Mouse (Mus musculus) liver, embryonic 14.5 days (tissue): ENCODE data around the gene Ehf. TPM values are rescaled to one million over a fixed set of nuclear protein-coding genes. Genes with fewer than 3 reads are reported as not detected.

Experiments used
- ATAC-seq: fragments of 200-750 bp; cut with Nextera tagmentation; 2 replicates; pipeline ENCODE4 v1.8.0; 2017; ENCODE audit warnings: moderate number of reproducible peaks, mild to moderate bottlenecking, moderate library complexity; ENCODE audit not compliant: insufficient read depth
- DNase-seq, 3 experiments: peaks; one replicate each; pipeline ENCODE4 v3.0.0-alpha.2; 2012 to 2013; ENCODE audit warnings: low read depth in 3 of 3, low spot score in 3 of 3
- H3K27ac ChIP-seq: fragments of 300-500 bp; sonication (generic); 2 replicates; pipeline ENCODE4 v1.5.1; 2014; ENCODE audit warnings: moderate library complexity, mild to moderate bottlenecking, control low read depth, inconsistent platforms
- H3K27me3 ChIP-seq: fragments of 300-500 bp; sonication (generic); 2 replicates; pipeline ENCODE4 v1.6.1; 2014; ENCODE audit warnings: mild to moderate bottlenecking, low read length, moderate library complexity; ENCODE audit not compliant: control insufficient read depth, insufficient read depth
- H3K36me3 ChIP-seq: fragments of 300-500 bp; sonication (generic); replicated peaks from 2 replicates; pipeline ENCODE4 v1.6.1; 2014; ENCODE audit warnings: low read depth; ENCODE audit not compliant: control insufficient read depth, insufficient read depth
- H3K4me1 ChIP-seq, 2 experiments: fragments of 200-500 bp in 1 of 2; fragments of 300-500 bp in 1 of 2; sonication (generic) in 1 of 2; replicated peaks; 2 replicates each; pipeline ENCODE4 v1.6.1; 2012 to 2014; ENCODE audit warnings: antibody characterized with exemption in 1 of 2, inconsistent platforms in 1 of 2, low read length in 1 of 2; ENCODE audit not compliant: control insufficient read depth in 2 of 2, insufficient read depth in 2 of 2
- H3K4me2 ChIP-seq: fragments of 300-500 bp; sonication (generic); 2 replicates; pipeline ENCODE4 v1.6.1; 2014; ENCODE audit warnings: low read depth, mild to moderate bottlenecking, control low read depth, moderate library complexity
- H3K4me3 ChIP-seq, 2 experiments: fragments of 200-500 bp in 1 of 2; fragments of 300-500 bp in 1 of 2; sonication (generic) in 1 of 2; 2 replicates each; pipeline ENCODE4 v1.5.1; 2012 to 2014; ENCODE audit warnings: low read depth in 2 of 2, low read length in 2 of 2, mild to moderate bottlenecking in 2 of 2, control low read depth in 1 of 2, inconsistent platforms in 1 of 2, moderate library complexity in 1 of 2; ENCODE audit not compliant: insufficient read depth in 1 of 2
- H3K9ac ChIP-seq: fragments of 300-500 bp; sonication (generic); replicated peaks from 2 replicates; pipeline ENCODE4 v1.6.1; 2014; ENCODE audit warnings: mild to moderate bottlenecking, control low read depth, moderate library complexity
- H3K9me3 ChIP-seq: fragments of 300-500 bp; sonication (generic); 2 replicates; pipeline ENCODE4 v1.6.1; 2016; ENCODE audit warnings: low read length, mixed read lengths; ENCODE audit not compliant: control insufficient read depth
- CTCF ChIP-seq: IDR thresholded peaks from 2 replicates; pipeline ENCODE4 v1.5.1; 2016; ENCODE audit warnings: antibody characterized with exemption, low read depth, control low read depth
- EP300 ChIP-seq: IDR thresholded peaks from 2 replicates; pipeline ENCODE4 v1.6.1; 2016; ENCODE audit warnings: antibody characterized with exemption, low read depth
- WGBS: fragments of 180-500 bp; shearing (Covaris S2); extraction: QIAGEN DNeasy Blood & Tissue Kit; methylation state at CpG from one replicate; pipeline ENCODE4 v1.1.7; 2014; ENCODE audit not compliant: insufficient replicate concordance; 5-methylcytosine and 5-hydroxymethylcytosine counted together
- polyA plus RNA-seq, 2 experiments: library from polyadenylated mRNA; depleted of rRNA in 1 of 2; stranded (reverse) in 1 of 2; unstranded in 1 of 2; fragments of >200 nt; fragmentation: Nextera tagmentation in 1 of 2; extraction: Ambion mirVana in 1 of 2; gene quantifications; 2 replicates each; pipeline versions ENCODE4 v1.2.1 to v1.2.3; 2012 to 2014

The Ehf gene
- polyA plus RNA-seq, 2 experiments = 0.04 to 0.08 TPM

DNA sequence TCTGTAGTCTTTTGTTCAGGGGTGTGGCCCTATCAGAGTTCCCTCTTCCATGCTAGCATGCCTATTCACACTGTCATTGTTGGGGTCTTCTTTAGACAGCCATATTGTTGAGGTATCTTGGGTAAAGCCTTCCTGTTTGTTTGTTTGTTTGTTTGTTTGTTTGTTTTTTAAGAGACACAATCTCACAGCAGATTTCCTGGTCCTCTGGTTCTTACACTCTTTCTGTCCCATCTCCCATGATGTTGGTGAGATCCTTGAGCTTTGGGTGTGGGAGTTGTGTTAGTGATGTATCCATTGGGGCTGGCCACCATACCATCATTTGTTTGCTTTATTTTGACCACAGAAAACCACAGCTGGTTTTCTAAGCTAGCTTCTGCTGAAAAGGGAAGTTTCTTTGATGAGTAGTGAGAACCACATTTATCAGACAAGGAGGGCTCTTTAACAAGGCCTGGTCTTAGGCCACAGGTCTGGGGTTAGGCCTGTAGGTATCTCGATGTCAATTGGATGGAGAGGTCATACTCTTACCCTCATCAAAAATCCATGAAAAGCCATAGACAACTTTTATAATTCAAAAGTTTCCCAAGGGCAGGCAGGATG, 38.4 kb upstream of the Ehf start:
- H3K36me3 ChIP-seq = no peaks in the 10 kb centered on the region
- no peak overlapping the region for H3K9ac ChIP-seq
- H3K27me3 ChIP-seq = no peaks in the 10 kb centered on the region
- H3K9me3 ChIP-seq = no peaks in the 10 kb centered on the region
- no peak overlapping the region for H3K4me3 ChIP-seq
- no peak overlapping the region for H3K4me2 ChIP-seq
- no peak for TF ChIP-seq EP300
- no peak for TF ChIP-seq CTCF
- DNase-seq (no peak), ATAC-seq (no peak)
- peaks cover 6 to 30% of the 10 kb centered on the region in 2 experiments for H3K4me1 ChIP-seq
- 34% methylated on average over 1 of the region's 1 CpGs for WGBS
- no peak overlapping the region for H3K27ac ChIP-seq

DNA sequence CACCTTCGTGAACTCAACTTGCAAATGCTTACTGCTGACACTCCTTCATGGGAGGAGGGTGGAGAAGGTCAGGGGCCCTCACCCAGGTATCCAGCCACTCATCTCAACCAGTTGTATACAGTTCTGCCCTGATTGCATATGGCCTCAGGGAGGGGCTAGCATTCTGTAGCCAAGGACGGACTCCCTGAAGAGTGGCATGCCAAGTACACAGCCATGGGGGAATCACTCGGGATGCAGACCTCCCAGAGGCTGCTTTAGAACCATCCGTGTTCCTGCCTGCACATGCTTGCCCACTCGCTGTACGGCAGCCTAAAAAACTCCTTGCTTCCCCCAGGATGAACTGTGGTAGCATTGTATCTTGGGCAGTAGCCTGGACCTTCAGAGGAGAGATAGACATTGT, 35.6 kb upstream of the Ehf start:
- ATAC-seq (no peak), DNase-seq (no peak)
- Histone ChIP-seq H3K4me1 (peaks cover 11 to 31% of the 10 kb centered on the region in 2 experiments), H3K4me3 (no peak overlapping the region), H3K9me3 (no peaks in the 10 kb centered on the region), H3K36me3 (no peaks in the 10 kb centered on the region), H3K27me3 (no peaks in the 10 kb centered on the region), H3K4me2 (no peak overlapping the region), H3K9ac (no peak overlapping the region), H3K27ac (no peak overlapping the region)
- TF ChIP-seq CTCF (no peak), EP300 (no peak)
- 73% methylated on average over 6 of the region's 6 CpGs for WGBS

DNA sequence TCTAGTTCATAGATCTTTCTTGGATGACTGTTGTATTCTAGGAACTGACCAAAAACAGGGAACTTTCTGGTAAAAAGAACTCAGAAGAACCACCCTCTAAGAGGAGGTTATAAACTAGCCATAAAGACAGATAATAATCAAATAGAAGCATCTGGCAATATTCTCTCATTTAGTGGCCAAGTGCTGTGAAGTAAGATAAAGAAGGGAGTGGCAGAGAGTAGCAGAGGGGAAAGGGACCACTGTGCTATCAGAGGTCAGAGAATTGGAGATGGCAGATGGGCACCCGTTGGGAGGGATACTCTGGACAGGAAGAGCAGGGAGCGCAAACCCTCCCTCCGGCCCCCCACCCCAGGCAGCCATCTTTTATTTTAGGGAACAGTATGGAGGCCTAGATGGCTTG, 34.3 kb upstream of the Ehf start:
- H3K4me3 ChIP-seq = no peak overlapping the region
- H3K4me1 ChIP-seq = peaks cover 11 to 31% of the 10 kb centered on the region in 2 experiments
- 43% methylated on average over 3 of the region's 3 CpGs for WGBS
- no peak overlapping the region for H3K27ac ChIP-seq
- ATAC-seq = peak; percentile 71
- H3K27me3 ChIP-seq = no peaks in the 10 kb centered on the region
- H3K9ac ChIP-seq = no peak overlapping the region
- H3K9me3 ChIP-seq = no peaks in the 10 kb centered on the region
- no peaks in the 10 kb centered on the region for H3K36me3 ChIP-seq
- TF ChIP-seq EP300 = peak; percentile 53
- no peak for TF ChIP-seq CTCF
- peak overlapping the region; percentile 13; the same call in 1 of the 2 replicates for H3K4me2 ChIP-seq
- DNase-seq = no peak

DNA sequence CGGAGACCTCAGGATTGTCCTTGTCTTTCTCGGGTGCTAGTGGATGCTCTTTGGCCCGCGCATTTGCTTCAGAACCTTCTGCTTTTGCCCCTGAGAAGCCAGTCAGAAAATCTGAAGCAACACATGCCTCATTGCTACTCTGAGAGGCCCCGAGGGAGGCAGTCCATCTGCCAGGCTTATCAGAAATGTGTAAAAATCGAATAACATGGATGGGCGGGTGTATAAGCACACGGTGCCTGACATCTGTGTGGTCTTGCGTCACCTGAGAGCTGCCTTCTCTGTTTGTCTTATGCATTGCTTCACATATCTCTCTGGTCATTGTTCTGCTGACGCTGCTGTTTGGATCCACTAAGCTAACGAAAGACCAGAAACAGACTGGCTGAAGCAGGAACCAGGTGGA, 33.5 kb upstream of the Ehf start:
- ATAC-seq = peak; percentile 77
- Histone ChIP-seq H3K9me3 (no peaks in the 10 kb centered on the region), H3K27ac (no peak overlapping the region; the same call in 1 of the 2 replicates), H3K9ac (no peak overlapping the region), H3K4me3 (no peak overlapping the region), H3K4me1 (peaks cover 11 to 30% of the 10 kb centered on the region in 2 experiments), H3K4me2 (no peak overlapping the region), H3K27me3 (no peaks in the 10 kb centered on the region), H3K36me3 (no peaks in the 10 kb centered on the region)
- 51% methylated on average over 11 of the region's 11 CpGs for WGBS
- DNase-seq = no peak
- no peak for TF ChIP-seq CTCF
- no peak for TF ChIP-seq EP300

DNA sequence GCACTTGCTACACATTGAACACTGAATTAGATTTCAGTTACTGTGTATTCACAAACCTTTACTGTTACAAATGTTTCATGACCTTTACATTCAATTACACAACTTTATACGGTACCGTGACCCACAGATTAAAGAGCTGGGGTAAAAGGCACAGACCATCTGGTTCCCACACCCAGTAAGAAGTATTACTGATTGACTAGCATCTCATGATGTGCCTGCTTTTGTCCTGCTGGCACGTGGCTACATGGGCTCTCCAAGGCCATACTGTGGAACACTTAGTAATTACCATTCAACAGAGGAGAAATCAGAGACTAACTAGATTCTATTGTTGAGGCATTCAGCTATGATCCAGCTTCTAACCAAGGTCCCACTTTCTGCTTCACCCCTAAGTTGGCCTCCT, 32.9 kb upstream of the Ehf start:
- H3K9ac ChIP-seq = no peak overlapping the region
- TF ChIP-seq CTCF (no peak), EP300 (no peak)
- 73% methylated on average over 3 of the region's 3 CpGs for WGBS

More for the DNA sequence above, 32.9 kb upstream of the Ehf start:
- Histone ChIP-seq H3K36me3 (no peaks in the 10 kb centered on the region), H3K4me1 (peaks cover 7 to 25% of the 10 kb centered on the region in 2 experiments), H3K9me3 (no peaks in the 10 kb centered on the region), H3K4me2 (no peak overlapping the region), H3K27me3 (no peaks in the 10 kb centered on the region), H3K27ac (no peak overlapping the region; the same call in 1 of the 2 replicates), H3K4me3 (no peak overlapping the region)
- no peak for ATAC-seq
- no peak for DNase-seq
